Mouse (Mus musculus): ENCODE results near the gene Exoc2.

GRCm38 (mm10) chr13:30814256-30814655 lies 159.6 kb downstream of the Exoc2 start:
- TF ChIP-seq CTCF (IDR thresholded peaks at IDR 0.05; ENCODE audit: low read depth) = no peak
- no peak for TF ChIP-seq EP300 (optimal IDR thresholded peaks at IDR 0.05)
